Mouse (Mus musculus) hindbrain, embryonic 11.5 days (tissue): ENCODE results near the gene Wdpcp. TPM values are rescaled to one million over a fixed set of nuclear protein-coding genes. Genes with fewer than 3 reads are reported as not detected.

Source experiments
- ATAC-seq: fragments of 200-750 bp; cut with Nextera tagmentation; 2 replicates; pipeline ENCODE4 v1.8.0; 2017; ENCODE audit warnings: mild to moderate bottlenecking, moderate TSS enrichment, moderate library complexity; ENCODE audit not compliant: low FRiP score
- DNase-seq: peaks from one replicate; pipeline ENCODE4 v3.0.0-alpha.2; 2015; ENCODE audit warnings: low spot score
- H3K27ac ChIP-seq: fragments of 300-500 bp; sonication (generic); 2 replicates; pipeline ENCODE4 v1.5.1; 2014; ENCODE audit warnings: mild to moderate bottlenecking, low read depth, low read length
- H3K27me3 ChIP-seq: fragments of 300-500 bp; sonication (generic); 2 replicates; pipeline ENCODE4 v1.6.1; 2014; ENCODE audit warnings: mild to moderate bottlenecking, low read length, moderate library complexity, mixed read lengths; ENCODE audit not compliant: control insufficient read depth, insufficient read depth
- H3K36me3 ChIP-seq: fragments of 300-500 bp; sonication (generic); 2 replicates; pipeline ENCODE4 v1.6.1; 2014; ENCODE audit warnings: mild to moderate bottlenecking, low read length, moderate library complexity, mixed read lengths; ENCODE audit not compliant: control insufficient read depth, insufficient read depth
- H3K4me1 ChIP-seq: fragments of 300-500 bp; sonication (generic); replicated peaks from 2 replicates; pipeline ENCODE4 v1.6.1; 2014; ENCODE audit warnings: low read length, mixed read lengths; ENCODE audit not compliant: control insufficient read depth, insufficient read depth
- H3K4me2 ChIP-seq: fragments of 300-500 bp; sonication (generic); replicated peaks from 2 replicates; pipeline ENCODE4 v1.6.1; 2014; ENCODE audit warnings: mild to moderate bottlenecking, low read depth, low read length
- H3K4me3 ChIP-seq: fragments of 300-500 bp; sonication (generic); 2 replicates; pipeline ENCODE4 v1.5.1; 2014; ENCODE audit warnings: low read depth, low read length
- H3K9ac ChIP-seq: fragments of 300-500 bp; sonication (generic); 2 replicates; pipeline ENCODE4 v1.6.1; 2014; ENCODE audit warnings: low read depth, low read length
- H3K9me3 ChIP-seq: fragments of 300-500 bp; sonication (generic); 2 replicates; pipeline ENCODE4 v1.6.1; 2016; ENCODE audit warnings: low read length; ENCODE audit not compliant: control insufficient read depth
- WGBS: fragments of 180-500 bp; shearing (Covaris S2); extraction: QIAGEN DNeasy Blood & Tissue Kit; methylation state at CpG from one replicate; pipeline ENCODE4 v1.1.7; 2014; 5-methylcytosine and 5-hydroxymethylcytosine counted together
- polyA plus RNA-seq: library from polyadenylated mRNA; unstranded; fragments of >200 nt; fragmentation: Nextera tagmentation; extraction: Ambion mirVana; gene quantifications from 2 replicates; pipeline ENCODE4 v1.2.1, GENCODE M21; 2014

The Wdpcp gene
- polyA plus RNA-seq, 1 experiment from 2014 or later: 13.8 TPM

DNA sequence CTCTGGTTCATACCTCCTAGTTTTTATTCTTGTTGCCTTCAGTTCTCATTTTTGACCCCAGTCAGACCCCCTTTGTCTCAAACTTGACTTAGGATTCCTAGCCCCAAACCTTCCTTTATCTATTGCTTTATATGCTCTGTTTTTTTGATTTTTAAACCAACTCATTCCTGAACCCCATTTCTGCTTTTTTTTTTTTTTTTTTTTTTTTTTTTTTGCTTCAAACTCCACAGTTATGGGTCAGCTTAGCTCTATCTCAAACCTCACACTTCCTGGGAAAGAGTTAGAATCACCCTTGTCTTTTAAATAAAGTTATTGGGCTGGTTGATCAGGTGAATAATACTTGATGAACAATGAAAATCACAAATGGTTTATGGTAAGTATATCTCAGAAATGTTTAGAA lies 24.5 kb upstream of the Wdpcp start:
- no peaks in the 10 kb centered on the region for H3K9me3 ChIP-seq
- no peak overlapping the region for H3K4me3 ChIP-seq
- DNase-seq: no peak
- no peak for ATAC-seq
- no peaks in the 10 kb centered on the region for H3K36me3 ChIP-seq
- no peaks in the 10 kb centered on the region for H3K4me1 ChIP-seq
- H3K9ac ChIP-seq: no peak overlapping the region
- no peak overlapping the region for H3K4me2 ChIP-seq
- H3K27ac ChIP-seq: no peak overlapping the region
- no peaks in the 10 kb centered on the region for H3K27me3 ChIP-seq

DNA sequence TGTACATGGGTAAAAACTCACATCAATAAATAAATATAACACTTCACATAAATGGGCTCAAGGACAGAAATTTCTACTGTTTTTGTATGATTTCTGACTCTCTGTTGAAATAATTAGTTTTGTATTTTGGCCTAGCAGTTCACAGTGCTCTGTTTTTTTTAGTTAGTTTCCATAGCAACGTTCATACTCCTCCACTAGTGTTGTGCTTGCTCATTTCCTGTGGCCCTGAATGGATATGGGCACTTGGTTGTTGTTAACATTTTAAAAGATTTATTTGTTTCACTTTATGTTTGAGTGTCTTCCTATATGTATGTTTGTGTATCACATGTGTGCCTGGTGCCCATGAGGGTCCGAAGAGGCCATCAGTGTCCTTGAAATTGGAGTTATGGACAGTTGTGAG lies 23.0 kb upstream of the Wdpcp start:
- no peak overlapping the region for H3K4me2 ChIP-seq
- H3K36me3 ChIP-seq: no peaks in the 10 kb centered on the region
- no peak overlapping the region for H3K4me3 ChIP-seq
- WGBS: 89% methylated on average over 2 of the region's 2 CpGs
- no peaks in the 10 kb centered on the region for H3K4me1 ChIP-seq
- ATAC-seq (no peak), DNase-seq (no peak)
- H3K27ac ChIP-seq: no peak overlapping the region
- no peaks in the 10 kb centered on the region for H3K27me3 ChIP-seq
- no peak overlapping the region for H3K9ac ChIP-seq
- H3K9me3 ChIP-seq: no peaks in the 10 kb centered on the region

DNA sequence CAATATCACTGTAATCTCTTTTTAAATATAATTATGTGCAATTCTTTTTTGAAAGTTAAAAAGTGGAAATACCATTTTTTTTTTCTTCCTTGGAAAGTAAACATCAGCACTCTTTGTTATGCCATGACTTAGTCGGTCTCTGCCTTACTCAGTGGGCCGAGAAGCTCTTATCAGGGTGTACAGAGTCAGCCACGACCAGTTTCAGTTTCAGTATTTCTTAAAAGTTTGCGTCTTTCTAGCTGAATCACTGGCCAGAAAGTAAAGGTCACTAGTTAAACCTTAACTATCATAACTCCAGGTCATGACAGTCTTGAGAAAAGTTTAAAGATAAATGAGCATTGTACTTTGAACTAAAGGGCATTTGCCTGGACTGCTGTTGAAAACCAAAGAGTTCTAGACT lies 22.3 kb upstream of the Wdpcp start:
- no peak for ATAC-seq
- Histone ChIP-seq H3K27me3 (no peaks in the 10 kb centered on the region), H3K4me1 (no peaks in the 10 kb centered on the region), H3K36me3 (no peaks in the 10 kb centered on the region), H3K4me2 (no peak overlapping the region), H3K27ac (no peak overlapping the region), H3K4me3 (no peak overlapping the region), H3K9ac (no peak overlapping the region), H3K9me3 (no peaks in the 10 kb centered on the region)
- WGBS: 92% methylated on average over 4 of the region's 4 CpGs
- DNase-seq: no peak

GRCm38 (mm10) chr11:21550222-21551173 lies 21.5 kb upstream of the Wdpcp start:
- Histone ChIP-seq H3K4me1 (no peaks in the 10 kb centered on the region), H3K4me3 (no peak overlapping the region), H3K4me2 (no peak overlapping the region), H3K9me3 (no peaks in the 10 kb centered on the region), H3K36me3 (no peaks in the 10 kb centered on the region), H3K9ac (no peak overlapping the region), H3K27me3 (no peaks in the 10 kb centered on the region), H3K27ac (no peak overlapping the region)
- 86% methylated on average over 12 of the region's 12 CpGs for WGBS
- no peak for DNase-seq
- ATAC-seq: no peak

GRCm38 (mm10) chr11:21552049-21552448 lies 20.0 kb upstream of the Wdpcp start:
- Histone ChIP-seq H3K27ac (no peak overlapping the region), H3K27me3 (no peaks in the 10 kb centered on the region), H3K4me3 (no peak overlapping the region), H3K4me2 (no peak overlapping the region), H3K9ac (no peak overlapping the region), H3K36me3 (no peaks in the 10 kb centered on the region), H3K9me3 (no peaks in the 10 kb centered on the region), H3K4me1 (no peaks in the 10 kb centered on the region)
- ATAC-seq (no peak), DNase-seq (no peak)
- 85% methylated on average over 3 of the region's 3 CpGs for WGBS

- H3K4me3 ChIP-seq: no peak overlapping the region
- H3K36me3 ChIP-seq: 0 out of 2 replicates have a peak, but pooled peaks cover 4% of the 10 kb centered on the region
- no peak for DNase-seq
- no peak overlapping the region for H3K9ac ChIP-seq
- no peak for ATAC-seq
- 91% methylated on average over 11 of the region's 11 CpGs for WGBS
- H3K4me1 ChIP-seq: no peaks in the 10 kb centered on the region
- no peak overlapping the region for H3K4me2 ChIP-seq
- no peaks in the 10 kb centered on the region for H3K9me3 ChIP-seq
- H3K27me3 ChIP-seq: no peaks in the 10 kb centered on the region
- no peak overlapping the region for H3K27ac ChIP-seq
Observed at GRCm38 (mm10) chr11:21559727-21560126, 12.3 kb upstream of the Wdpcp start.

- 0 out of 2 replicates have a peak, but pooled peaks cover 4% of the 10 kb centered on the region for H3K36me3 ChIP-seq
- ATAC-seq (no peak), DNase-seq (no peak)
- no peaks in the 10 kb centered on the region for H3K9me3 ChIP-seq
- no peak overlapping the region for H3K4me3 ChIP-seq
- H3K9ac ChIP-seq: no peak overlapping the region
- 92% methylated on average over 5 of the region's 5 CpGs for WGBS
- H3K27me3 ChIP-seq: no peaks in the 10 kb centered on the region
- H3K4me2 ChIP-seq: no peak overlapping the region
- no peak overlapping the region for H3K27ac ChIP-seq
- H3K4me1 ChIP-seq: no peaks in the 10 kb centered on the region
Observed at GRCm38 (mm10) chr11:21561347-21561746, 10.7 kb upstream of the Wdpcp start.

- Histone ChIP-seq H3K27ac (no peak overlapping the region), H3K9me3 (no peaks in the 10 kb centered on the region), H3K36me3 (0 out of 2 replicates have a peak, but pooled peaks cover 4% of the 10 kb centered on the region), H3K27me3 (no peaks in the 10 kb centered on the region), H3K9ac (no peak overlapping the region), H3K4me1 (no peaks in the 10 kb centered on the region), H3K4me3 (no peak overlapping the region), H3K4me2 (no peak overlapping the region)
- DNase-seq: no peak
- WGBS: 92% methylated on average over 4 of the region's 4 CpGs
- ATAC-seq: no peak
Observed at GRCm38 (mm10) chr11:21563617-21564325, 8.3 kb upstream of the Wdpcp start.
